Mouse (Mus musculus) brown adipose tissue, adult 24 weeks (tissue): ENCODE results near the gene Gm20388. TPM values are rescaled to one million over a fixed set of nuclear protein-coding genes. Genes with fewer than 3 reads are reported as not detected.
A peak's percentile ranks its signal among the peaks of the same experiment; 100 is the strongest.
"Not testable (repeated sequence)": the region's sequence is repeated elsewhere in the genome, so short reads cannot be mapped to it uniquely, and the experiment has no call there.

Source experiments
- H3K27ac ChIP-seq: fragments of 200-500 bp; replicated peaks from 2 replicates; pipeline ENCODE4 v1.5.1; 2012; ENCODE audit warnings: low read depth, mild to moderate bottlenecking, low read length
- H3K4me1 ChIP-seq: fragments of 200-500 bp; 2 replicates; pipeline ENCODE4 v1.6.1; 2012; ENCODE audit warnings: low read length, mixed read lengths; ENCODE audit not compliant: control insufficient read depth, insufficient read depth, insufficient read length
- H3K4me3 ChIP-seq: fragments of 200-500 bp; 2 replicates; pipeline ENCODE4 v1.5.1; 2012; ENCODE audit warnings: low read depth, mild to moderate bottlenecking, low read length, moderate library complexity; ENCODE audit not compliant: insufficient read depth
- polyA plus RNA-seq: library from polyadenylated mRNA; stranded (reverse); fragments of >200 nt; gene quantifications from 2 replicates; pipeline ENCODE4 v1.2.4, GENCODE M21; 2012; ENCODE audit not compliant: missing spikeins, insufficient read depth, insufficient read length

The Gm20388 gene
- polyA plus RNA-seq, 1 experiment, result 44.7 TPM

GRCm38 (mm10) chr8:122561199-122561598 lies 2650.6 kb downstream of the Gm20388 start:
- Histone ChIP-seq H3K4me1 (peaks cover 10% of the 10 kb centered on the region), H3K27ac (0 out of 2 replicates have a peak overlapping the region, but pooled peaks have one; percentile 8), H3K4me3 (no peak overlapping the region)

DNA sequence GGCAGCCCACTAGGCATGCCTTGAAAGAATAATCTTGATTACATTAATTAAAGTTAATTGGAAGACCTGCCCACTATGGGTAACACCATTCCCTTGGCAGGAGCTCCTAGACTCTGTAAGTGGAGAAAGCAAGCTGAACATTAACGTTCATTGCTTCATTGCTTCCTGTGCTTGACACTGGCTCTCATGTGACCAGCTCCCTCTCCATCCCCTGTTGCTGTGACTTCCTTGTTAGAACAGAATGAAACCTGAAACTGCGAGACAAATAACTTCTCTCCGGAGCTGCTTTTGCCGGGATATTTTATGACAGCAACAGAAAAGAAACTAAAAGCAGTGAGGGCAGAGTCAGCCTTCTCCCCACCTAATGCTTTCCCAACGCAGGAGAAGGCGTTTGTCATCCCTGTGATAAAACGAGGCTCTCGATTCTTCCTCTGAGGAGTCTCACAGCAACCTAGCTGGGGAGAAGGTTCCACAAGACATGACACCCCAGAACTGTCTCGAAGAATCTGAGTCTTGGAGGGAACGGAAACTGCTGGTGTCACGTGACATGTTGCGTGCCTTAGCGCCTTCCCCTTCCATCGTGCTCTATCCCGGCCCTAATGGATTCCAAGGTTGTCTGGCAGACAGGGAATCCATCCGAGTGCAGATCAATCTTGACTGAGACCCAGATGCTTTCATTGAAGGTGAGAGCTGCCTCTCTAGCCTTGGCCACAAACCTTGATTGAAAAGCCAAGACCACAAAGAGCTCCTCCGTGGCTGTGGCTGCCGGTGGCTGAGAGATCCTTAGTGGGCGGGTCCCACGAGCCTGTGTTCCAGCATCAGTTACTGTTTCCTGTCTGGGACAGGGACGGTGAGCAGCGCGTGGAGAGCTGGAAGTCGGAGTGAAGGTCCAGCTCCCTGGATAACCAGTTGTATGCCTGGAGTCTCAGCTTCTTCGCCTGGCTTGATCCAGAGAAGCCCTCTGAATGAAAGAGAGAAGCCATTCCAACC lies 2654.0 kb downstream of the Gm20388 start:
- peak overlapping the region; percentile 81 for H3K27ac ChIP-seq
- peaks cover 5% of the 10 kb centered on the region for H3K4me1 ChIP-seq
- peak overlapping the region; percentile 27; the same call in 1 of the 2 replicates for H3K4me3 ChIP-seq

GRCm38 (mm10) chr8:122566766-122567165 lies 2656.1 kb downstream of the Gm20388 start:
- H3K4me3 ChIP-seq, result peak overlapping the region; percentile 69
- H3K27ac ChIP-seq, result peak overlapping the region; percentile 83
- H3K4me1 ChIP-seq, result peaks cover 5% of the 10 kb centered on the region

- H3K27ac ChIP-seq, result peak within 1 kb of the TSS; percentile 83
- H3K4me1 ChIP-seq, result peaks cover 5% of the 10 kb centered on the region
- H3K4me3 ChIP-seq, result peak within 1 kb of the TSS; percentile 82
Observed at GRCm38 (mm10) chr8:122567361-122568108, 2656.9 kb downstream of the Gm20388 start, which contains the start of gene Cdt1. TSS of gene Cdt1 (plus strand) at chr8:122568015.

DNA sequence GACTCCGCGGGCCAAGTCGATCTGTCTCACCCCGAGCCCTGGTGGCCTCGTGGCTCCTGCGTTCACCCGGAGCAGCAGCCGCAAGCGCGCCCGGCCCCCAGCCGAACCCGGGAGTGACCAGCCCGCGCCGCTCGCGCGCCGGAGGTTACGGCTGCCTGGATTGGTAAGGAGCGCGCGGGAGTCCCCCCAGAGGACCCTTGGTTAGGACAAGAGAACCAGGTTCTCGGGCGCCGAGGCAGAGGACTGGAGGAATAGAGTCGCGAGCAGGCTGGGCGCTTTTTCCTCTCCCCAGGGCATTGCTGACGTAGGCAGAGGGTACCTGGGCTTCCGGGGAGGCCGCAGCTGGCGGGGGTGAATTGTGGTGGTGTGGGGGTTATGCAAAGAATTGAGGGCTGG lies 2657.5 kb downstream of the Gm20388 start:
- Histone ChIP-seq H3K27ac (peak overlapping the region; percentile 59), H3K4me3 (peak overlapping the region; percentile 82)

GRCm38 (mm10) chr8:122568881-122569309 lies 2658.3 kb downstream of the Gm20388 start:
- H3K27ac ChIP-seq, result no peak overlapping the region
- H3K4me1 ChIP-seq, result peaks cover 5% of the 10 kb centered on the region
- H3K4me3 ChIP-seq, result peak overlapping the region; percentile 8; the same call in 1 of the 2 replicates

More for the DNA sequence above, 2657.5 kb downstream of the Gm20388 start:
- peaks cover 5% of the 10 kb centered on the region for H3K4me1 ChIP-seq

DNA sequence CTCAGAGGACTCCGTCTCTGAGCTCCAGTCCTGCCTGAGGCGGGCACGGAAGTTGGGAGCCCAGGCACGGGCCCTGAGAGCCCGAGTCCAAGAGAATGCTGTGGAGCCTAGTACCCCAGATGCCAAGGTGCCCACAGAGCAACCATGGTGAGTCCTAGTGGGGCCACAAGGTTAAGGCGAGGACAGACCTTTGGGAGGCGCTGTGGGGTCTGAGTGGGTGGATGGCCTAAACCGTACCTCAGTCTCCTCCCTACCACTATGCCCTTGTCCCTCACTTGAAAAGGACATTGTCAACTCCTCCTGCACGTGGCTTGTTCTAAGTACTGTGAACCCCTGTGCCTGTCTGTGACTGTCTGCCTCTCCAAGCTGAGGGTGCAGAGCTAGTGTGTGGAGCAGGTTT lies 2658.7 kb downstream of the Gm20388 start:
- Histone ChIP-seq H3K4me1 (peaks cover 5% of the 10 kb centered on the region), H3K4me3 (no peak overlapping the region), H3K27ac (no peak overlapping the region)

GRCm38 (mm10) chr8:122569996-122570395 lies 2659.4 kb downstream of the Gm20388 start:
- H3K27ac ChIP-seq, result no peak overlapping the region
- H3K4me3 ChIP-seq, result no peak overlapping the region
- H3K4me1 ChIP-seq, result peaks cover 5% of the 10 kb centered on the region

DNA sequence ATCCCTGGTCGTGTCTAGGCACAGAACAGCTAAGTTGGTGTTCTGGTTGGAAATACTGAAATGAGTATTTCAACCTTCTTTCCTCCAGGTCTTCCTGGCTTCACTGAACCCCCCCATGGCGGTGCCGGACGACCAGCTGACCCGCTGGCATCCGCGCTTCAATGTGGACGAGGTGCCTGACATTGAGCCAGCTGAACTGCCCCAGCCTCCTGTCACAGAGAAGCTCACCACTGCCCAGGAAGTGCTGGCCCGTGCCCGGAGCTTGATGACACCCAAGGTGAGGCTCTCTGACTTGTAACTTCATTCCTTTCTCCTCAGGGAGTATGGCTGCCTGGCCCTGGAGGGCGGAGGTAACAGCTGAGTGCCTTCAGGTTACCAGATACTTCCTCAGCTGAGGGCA lies 2660.5 kb downstream of the Gm20388 start:
- no peak overlapping the region for H3K4me3 ChIP-seq
- H3K4me1 ChIP-seq, result peaks cover 12% of the 10 kb centered on the region
- H3K27ac ChIP-seq, result no peak overlapping the region

- Histone ChIP-seq H3K4me3 (no peak overlapping the region), H3K4me1 (peaks cover 7% of the 10 kb centered on the region), H3K27ac (no peak overlapping the region)
Observed at GRCm38 (mm10) chr8:122571750-122572267, 2661.2 kb downstream of the Gm20388 start.

DNA sequence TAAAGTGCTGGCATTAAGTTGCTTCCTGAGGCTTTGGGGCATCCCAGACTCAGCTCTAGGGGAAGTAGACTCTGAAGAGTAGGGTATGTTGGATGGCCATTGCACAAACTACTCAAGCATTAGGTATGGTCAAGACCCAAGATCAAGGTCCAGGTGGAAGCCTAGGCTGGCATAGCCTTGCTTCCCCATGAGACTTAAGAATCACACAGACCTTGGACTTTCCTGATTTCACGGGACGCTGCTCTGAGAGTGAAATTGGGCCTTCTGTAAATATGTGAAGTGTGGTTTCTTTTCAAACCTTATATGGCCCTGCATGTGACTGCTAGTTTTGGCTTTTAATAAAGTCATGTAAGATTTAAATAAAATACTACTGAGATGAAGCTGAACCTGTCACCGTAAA lies 2662.1 kb downstream of the Gm20388 start:
- no peak overlapping the region for H3K27ac ChIP-seq
- no peak overlapping the region for H3K4me3 ChIP-seq
- peaks cover 7% of the 10 kb centered on the region for H3K4me1 ChIP-seq

GRCm38 (mm10) chr8:122573176-122573575 lies 2662.5 kb downstream of the Gm20388 start:
- H3K4me3 ChIP-seq, H3K27ac ChIP-seq, H3K4me1 ChIP-seq: not testable (repeated sequence)

DNA sequence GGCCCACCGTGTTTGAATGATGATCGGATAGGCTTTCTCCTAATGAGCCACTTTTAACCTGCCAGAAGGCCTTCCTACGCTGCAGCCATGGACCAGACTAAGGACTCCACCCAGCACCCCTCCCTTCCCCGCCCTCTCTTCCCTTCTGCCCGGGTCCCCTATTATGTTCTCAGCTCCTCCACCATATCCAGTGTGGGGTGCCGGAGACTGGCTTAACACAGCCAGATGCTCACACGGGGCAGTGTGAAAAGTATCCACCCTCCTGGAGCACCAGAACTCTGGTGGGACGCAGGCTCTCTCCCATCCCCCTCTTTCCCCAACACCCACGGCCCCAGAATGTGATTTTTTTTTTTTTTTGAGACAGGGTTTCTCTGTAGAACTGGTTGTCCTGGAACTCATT lies 2662.9 kb downstream of the Gm20388 start:
- Histone ChIP-seq H3K4me1 (peaks cover 7% of the 10 kb centered on the region), H3K4me3 (no peak overlapping the region), H3K27ac (no peak overlapping the region)

DNA sequence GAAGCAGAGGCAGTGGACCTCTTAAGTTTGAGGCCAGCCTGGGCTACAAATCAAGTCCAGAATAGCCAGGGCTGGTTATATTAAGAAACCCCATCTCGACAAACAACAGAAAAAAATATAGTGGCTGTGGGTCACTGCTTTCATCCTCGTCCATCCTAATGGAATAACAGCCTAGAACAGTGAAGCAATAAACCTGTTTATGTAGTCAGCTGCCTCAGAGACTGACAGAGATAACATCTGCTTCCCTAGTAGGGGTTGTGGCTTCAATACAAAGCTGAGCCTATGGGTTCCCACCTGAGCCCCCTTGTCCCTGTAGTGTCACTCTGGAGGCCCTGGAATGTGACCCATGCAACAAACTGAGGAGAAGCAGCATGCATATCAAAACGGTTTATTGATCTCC lies 2663.6 kb downstream of the Gm20388 start:
- Histone ChIP-seq H3K4me3 (no peak overlapping the region), H3K27ac (no peak overlapping the region), H3K4me1 (peaks cover 7% of the 10 kb centered on the region)
